Mouse (Mus musculus): ENCODE data around the gene Pate2. TPM values are rescaled to one million over a fixed set of nuclear protein-coding genes. Genes with fewer than 3 reads are reported as not detected.
A peak's percentile ranks its signal among the peaks of the same experiment; 100 is the strongest.

Gene Pate2
- total RNA-seq, 1 experiment = 1.2 TPM

DNA sequence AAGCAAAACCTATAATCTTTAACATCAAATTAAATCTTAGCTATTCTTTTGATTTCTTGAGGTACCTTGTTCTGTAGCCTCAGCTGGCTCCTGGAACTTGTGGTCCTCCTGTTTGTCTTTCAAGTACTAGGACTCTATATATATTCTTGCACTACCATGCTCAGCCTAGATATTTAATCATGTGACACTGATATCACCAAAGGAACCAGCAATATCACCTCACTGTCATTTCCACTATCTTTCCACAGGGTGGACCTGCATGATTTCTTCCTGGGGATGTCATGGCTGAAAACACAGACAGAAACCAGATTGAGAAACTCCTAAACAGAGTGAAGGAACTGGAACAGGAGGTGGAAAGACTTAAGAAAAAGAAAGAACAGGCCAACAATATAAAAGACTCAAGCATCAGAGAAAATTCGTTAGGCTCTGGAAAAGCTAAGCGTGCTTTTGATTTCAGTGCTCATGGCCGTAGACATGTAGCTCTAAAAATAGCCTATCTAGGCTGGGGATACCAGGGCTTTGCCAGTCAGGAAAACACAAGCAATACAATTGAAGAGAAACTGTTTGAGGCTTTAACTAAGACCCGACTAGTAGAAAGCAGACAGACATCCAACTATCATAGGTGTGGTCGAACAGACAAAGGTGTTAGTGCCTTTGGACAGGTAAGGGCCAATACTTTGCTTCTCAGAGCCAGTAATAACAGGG is 5.4 kb upstream of the Pate2 start:
- Histone ChIP-seq H3K36me3 (ENCODE audit: control insufficient read depth, insufficient read depth, low read length, poor library complexity, severe bottlenecking) (peaks cover 18% of the 10 kb centered on the region), H3K9me3 (ENCODE audit: control insufficient read depth, insufficient read depth, low read depth, low read length) (no peaks in the 10 kb centered on the region), H3K4me3 (ENCODE audit: insufficient read depth in 1 of 2, low read depth in 1 of 2, low read length in 2 of 2, poor library complexity in 1 of 2, severe bottlenecking in 1 of 2) (no peak overlapping the region), H3K27ac (ENCODE audit: insufficient read depth, low read depth, low read length, poor library complexity, severe bottlenecking) (no peak overlapping the region), H3K4me1 (ENCODE audit: control insufficient read depth in 2 of 2, insufficient read depth in 2 of 2, low read length in 2 of 2, poor library complexity in 1 of 2) (peaks cover 0 to 2% of the 10 kb centered on the region in 2 experiments; a peak in 1 of 4 replicates), H3K9ac (ENCODE audit: insufficient read depth, low read depth, low read length, poor library complexity, severe bottlenecking) (no peak overlapping the region)
- TF ChIP-seq MAFK (IDR thresholded peaks at IDR 0.05; ENCODE audit: insufficient read depth, low read depth, low read length) (no peak), CHD2 (IDR thresholded peaks at IDR 0.05; ENCODE audit: low read depth, low read length) (no peak), HCFC1 (IDR thresholded peaks at IDR 0.05; ENCODE audit: borderline replicate concordance, insufficient read depth, low read length) (no peak), ZC3H11A (IDR thresholded peaks at IDR 0.05; ENCODE audit: borderline replicate concordance, low read depth, low read length) (no peak), ZNF384 (IDR thresholded peaks at IDR 0.05; ENCODE audit: low read depth, low read length) (no peak)
- in situ Hi-C loops (cut with MboI; ENCODE audit: low sequenced_read_pairs in 2 of 2, unreplicated experiment in 2 of 2) = no loop called here
- DNase-seq (ENCODE audit: low read depth, low spot score) = no peak

DNA sequence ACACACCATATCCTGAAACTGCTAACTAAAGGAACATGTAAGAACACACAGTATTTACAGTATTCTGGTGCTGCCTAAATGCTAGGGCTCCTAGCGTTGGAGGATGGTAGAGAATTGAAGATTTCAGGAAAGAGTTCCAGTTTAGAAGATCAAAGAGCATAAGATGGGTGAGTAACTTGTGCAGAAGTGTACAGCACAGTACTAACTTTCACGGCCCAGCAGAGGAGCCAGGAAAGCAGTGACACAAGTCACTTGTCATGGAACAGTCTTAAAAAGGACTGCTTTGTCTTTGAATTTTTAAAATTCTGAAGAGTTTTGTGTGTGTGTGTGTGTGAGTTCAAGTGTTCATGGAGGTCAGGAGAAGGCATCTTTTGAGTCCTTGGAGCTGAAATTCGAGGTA is 2.1 kb upstream of the Pate2 start:
- H3K4me1 ChIP-seq (ENCODE audit: control insufficient read depth in 2 of 2, insufficient read depth in 2 of 2, low read length in 2 of 2, poor library complexity in 1 of 2) = no peaks in the 10 kb centered on the region
- H3K4me3 ChIP-seq (ENCODE audit: insufficient read depth in 1 of 2, low read depth in 1 of 2, low read length in 2 of 2, poor library complexity in 1 of 2, severe bottlenecking in 1 of 2) = no peak overlapping the region
- no peaks in the 10 kb centered on the region for H3K9me3 ChIP-seq (ENCODE audit: control insufficient read depth, insufficient read depth, low read depth, low read length)
- no peak for TF ChIP-seq MAFK (IDR thresholded peaks at IDR 0.05; ENCODE audit: insufficient read depth, low read depth, low read length)
- no peak overlapping the region for H3K27ac ChIP-seq (ENCODE audit: insufficient read depth, low read depth, low read length, poor library complexity, severe bottlenecking)
- no peak for DNase-seq (ENCODE audit: low read depth, low spot score)
- H3K9ac ChIP-seq (ENCODE audit: insufficient read depth, low read depth, low read length, poor library complexity, severe bottlenecking) = no peak overlapping the region
- peaks cover 8% of the 10 kb centered on the region for H3K36me3 ChIP-seq (ENCODE audit: control insufficient read depth, insufficient read depth, low read length, poor library complexity, severe bottlenecking)
- in situ Hi-C loops (cut with MboI; ENCODE audit: low sequenced_read_pairs in 2 of 2, unreplicated experiment in 2 of 2) = no loop called here

GRCm38 (mm10) chr9:35570663-35571062 is 579 bp downstream of the Pate2 start:
- in situ Hi-C loops (cut with MboI; ENCODE audit: low sequenced_read_pairs in 2 of 2, unreplicated experiment in 2 of 2) = no loop called here
- TF ChIP-seq ZNF384 (IDR thresholded peaks at IDR 0.05; ENCODE audit: low read depth, low read length) (no peak), MAFK (IDR thresholded peaks at IDR 0.05; ENCODE audit: insufficient read depth, low read depth, low read length) (no peak), HCFC1 (IDR thresholded peaks at IDR 0.05; ENCODE audit: borderline replicate concordance, insufficient read depth, low read length) (no peak), CHD2 (IDR thresholded peaks at IDR 0.05; ENCODE audit: low read depth, low read length) (no peak), ZC3H11A (IDR thresholded peaks at IDR 0.05; ENCODE audit: borderline replicate concordance, low read depth, low read length) (no peak)
- no peaks in the 10 kb centered on the region for H3K9me3 ChIP-seq (ENCODE audit: control insufficient read depth, insufficient read depth, low read depth, low read length)
- H3K27ac ChIP-seq (ENCODE audit: insufficient read depth, low read depth, low read length, poor library complexity, severe bottlenecking) = no peak overlapping the region
- no peak for DNase-seq (ENCODE audit: low read depth, low spot score)
- H3K4me1 ChIP-seq (ENCODE audit: control insufficient read depth in 2 of 2, insufficient read depth in 2 of 2, low read length in 2 of 2, poor library complexity in 1 of 2) = peaks cover 0 to 3% of the 10 kb centered on the region in 2 experiments; a peak in 1 of 4 replicates
- peak overlapping the region; percentile 97; the same call in 1 of the 2 replicates for H3K9ac ChIP-seq (ENCODE audit: insufficient read depth, low read depth, low read length, poor library complexity, severe bottlenecking)
- peak overlapping the region; percentile 93 to 98 for H3K4me3 ChIP-seq (ENCODE audit: insufficient read depth in 1 of 2, low read depth in 1 of 2, low read length in 2 of 2, poor library complexity in 1 of 2, severe bottlenecking in 1 of 2)
- peaks cover 3% of the 10 kb centered on the region; the same call in 1 of the 2 replicates for H3K36me3 ChIP-seq (ENCODE audit: control insufficient read depth, insufficient read depth, low read length, poor library complexity, severe bottlenecking)

DNA sequence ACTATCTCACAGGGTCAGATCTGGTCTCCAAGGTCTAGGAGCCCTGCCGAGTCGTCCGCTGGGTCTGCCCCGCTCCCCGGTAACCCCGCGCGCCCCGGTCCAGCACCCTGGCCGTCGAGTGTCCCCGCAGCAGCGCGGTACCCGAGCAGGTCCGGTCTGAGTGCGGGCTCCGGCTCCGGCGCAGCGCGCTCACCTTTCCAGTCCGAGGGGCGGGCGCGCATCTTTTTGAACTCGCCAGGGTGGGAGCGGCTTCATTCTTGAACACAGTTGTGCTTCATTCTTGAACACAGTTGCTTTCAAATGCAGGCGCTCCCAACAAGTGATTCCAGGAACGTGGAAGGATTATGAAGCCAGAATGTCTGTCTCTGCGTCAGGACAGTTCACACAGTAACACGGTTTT is 4.3 kb downstream of the Pate2 start:
- Histone ChIP-seq H3K36me3 (ENCODE audit: control insufficient read depth, insufficient read depth, low read length, poor library complexity, severe bottlenecking) (no peaks in the 10 kb centered on the region), H3K27ac (ENCODE audit: insufficient read depth, low read depth, low read length, poor library complexity, severe bottlenecking) (no peak overlapping the region), H3K9ac (ENCODE audit: insufficient read depth, low read depth, low read length, poor library complexity, severe bottlenecking) (peak overlapping the region; percentile 42; the same call in 1 of the 2 replicates), H3K9me3 (ENCODE audit: control insufficient read depth, insufficient read depth, low read depth, low read length) (no peaks in the 10 kb centered on the region), H3K4me1 (ENCODE audit: control insufficient read depth in 2 of 2, insufficient read depth in 2 of 2, low read length in 2 of 2, poor library complexity in 1 of 2) (peaks cover 0 to 3% of the 10 kb centered on the region in 2 experiments; a peak in 1 of 4 replicates), H3K4me3 (ENCODE audit: insufficient read depth in 1 of 2, low read depth in 1 of 2, low read length in 2 of 2, poor library complexity in 1 of 2, severe bottlenecking in 1 of 2) (peak overlapping the region; percentile 56 to 68; a peak in 3 of 4 replicates)
- no peak for DNase-seq (ENCODE audit: low read depth, low spot score)
- TF ChIP-seq ZNF384 (IDR thresholded peaks at IDR 0.05; ENCODE audit: low read depth, low read length) = no peak
- TF ChIP-seq HCFC1 (IDR thresholded peaks at IDR 0.05; ENCODE audit: borderline replicate concordance, insufficient read depth, low read length) = no peak
- TF ChIP-seq ZC3H11A (IDR thresholded peaks at IDR 0.05; ENCODE audit: borderline replicate concordance, low read depth, low read length) = no peak
- no peak for TF ChIP-seq MAFK (IDR thresholded peaks at IDR 0.05; ENCODE audit: insufficient read depth, low read depth, low read length)
- no peak for TF ChIP-seq CHD2 (IDR thresholded peaks at IDR 0.05; ENCODE audit: low read depth, low read length)
- in situ Hi-C loops (cut with MboI; ENCODE audit: low sequenced_read_pairs in 2 of 2, unreplicated experiment in 2 of 2) = no loop called here

All from ES-E14 (cell line).